Mouse (Mus musculus): ENCODE results near the gene Mical1. TPM values are rescaled to one million over a fixed set of nuclear protein-coding genes. Genes with fewer than 3 reads are reported as not detected.

Gene Mical1
- polyA plus RNA-seq, 1 experiment = 27.7 TPM

- no peaks in the 10 kb centered on the region for H3K79me2 ChIP-seq (ENCODE audit: control insufficient read depth, insufficient read depth)
- no peak overlapping the region for H3K4me3 ChIP-seq (ENCODE audit: insufficient read depth, poor library complexity, severe bottlenecking)
- no peaks in the 10 kb centered on the region for H3K27me3 ChIP-seq (ENCODE audit: control insufficient read depth, insufficient read depth, insufficient read length)
- TF ChIP-seq MAX (IDR thresholded peaks at IDR 0.05) = no peak
- no peak for TF ChIP-seq CTCF (IDR thresholded peaks at IDR 0.05; ENCODE audit: control insufficient read depth, insufficient read depth, insufficient read length)
- no peak for TF ChIP-seq CEBPB (IDR thresholded peaks at IDR 0.05; ENCODE audit: low read depth)
- TF ChIP-seq MYOG (IDR thresholded peaks at IDR 0.05; ENCODE audit: control insufficient read depth, extremely low read depth, insufficient read length) = no peak
- no peak for TF ChIP-seq USF1 (IDR thresholded peaks at IDR 0.05; ENCODE audit: low read depth)
- TF ChIP-seq FOSL1 (IDR thresholded peaks at IDR 0.05; ENCODE audit: insufficient read depth, low read length, poor library complexity, severe bottlenecking) = no peak
- no peak for TF ChIP-seq MYOD1 (IDR thresholded peaks at IDR 0.05; ENCODE audit: control insufficient read depth, insufficient read length, low read depth)
- peaks cover 2% of the 10 kb centered on the region for H3K36me3 ChIP-seq (ENCODE audit: control insufficient read depth, insufficient read depth)
- H3K79me3 ChIP-seq (ENCODE audit: low read depth) = no peaks in the 10 kb centered on the region
- no peak overlapping the region for H3ac ChIP-seq (ENCODE audit: control insufficient read depth, insufficient read length, low read depth)
Measured at GRCm38 (mm10) chr10:41479961-41480360, 3.8 kb downstream of the Mical1 start.

GRCm38 (mm10) chr10:41480938-41481880 lies 5.1 kb downstream of the Mical1 start:
- no peaks in the 10 kb centered on the region for H3K79me2 ChIP-seq (ENCODE audit: control insufficient read depth, insufficient read depth)
- no peak overlapping the region for H3ac ChIP-seq (ENCODE audit: control insufficient read depth, insufficient read length, low read depth)
- no peaks in the 10 kb centered on the region for H3K79me3 ChIP-seq (ENCODE audit: low read depth)
- TF ChIP-seq CEBPB (IDR thresholded peaks at IDR 0.05; ENCODE audit: low read depth) (no peak), MYOG (IDR thresholded peaks at IDR 0.05; ENCODE audit: control insufficient read depth, extremely low read depth, insufficient read length) (no peak), USF1 (IDR thresholded peaks at IDR 0.05; ENCODE audit: low read depth) (no peak)
- H3K36me3 ChIP-seq (ENCODE audit: control insufficient read depth, insufficient read depth) = peaks cover 13% of the 10 kb centered on the region
- no peaks in the 10 kb centered on the region for H3K27me3 ChIP-seq (ENCODE audit: control insufficient read depth, insufficient read depth, insufficient read length)
- no peak overlapping the region for H3K4me3 ChIP-seq (ENCODE audit: insufficient read depth, poor library complexity, severe bottlenecking)

- TF ChIP-seq MYOG (IDR thresholded peaks at IDR 0.05; ENCODE audit: control insufficient read depth, extremely low read depth, insufficient read length) = no peak
- no peak for TF ChIP-seq MYOD1 (IDR thresholded peaks at IDR 0.05; ENCODE audit: control insufficient read depth, insufficient read length, low read depth)
- no peak for TF ChIP-seq FOSL1 (IDR thresholded peaks at IDR 0.05; ENCODE audit: insufficient read depth, low read length, poor library complexity, severe bottlenecking)
- no peak for TF ChIP-seq CTCF (IDR thresholded peaks at IDR 0.05; ENCODE audit: control insufficient read depth, insufficient read depth, insufficient read length)
- TF ChIP-seq USF1 (IDR thresholded peaks at IDR 0.05; ENCODE audit: low read depth) = no peak
- Histone ChIP-seq H3ac (ENCODE audit: control insufficient read depth, insufficient read length, low read depth) (no peak overlapping the region), H3K27me3 (ENCODE audit: control insufficient read depth, insufficient read depth, insufficient read length) (no peaks in the 10 kb centered on the region), H3K36me3 (ENCODE audit: control insufficient read depth, insufficient read depth) (peaks cover 13% of the 10 kb centered on the region), H3K79me2 (ENCODE audit: control insufficient read depth, insufficient read depth) (no peaks in the 10 kb centered on the region), H3K4me3 (ENCODE audit: insufficient read depth, poor library complexity, severe bottlenecking) (no peak overlapping the region), H3K79me3 (ENCODE audit: low read depth) (no peaks in the 10 kb centered on the region)
Measured at GRCm38 (mm10) chr10:41482446-41482845, 6.3 kb downstream of the Mical1 start.

GRCm38 (mm10) chr10:41485778-41486177 lies 9.7 kb downstream of the Mical1 start:
- no peaks in the 10 kb centered on the region for H3K27me3 ChIP-seq (ENCODE audit: control insufficient read depth, insufficient read depth, insufficient read length)
- H3K79me2 ChIP-seq (ENCODE audit: control insufficient read depth, insufficient read depth) = no peaks in the 10 kb centered on the region
- no peak for TF ChIP-seq CTCF (IDR thresholded peaks at IDR 0.05; ENCODE audit: control insufficient read depth, insufficient read depth, insufficient read length)
- TF ChIP-seq USF1 (IDR thresholded peaks at IDR 0.05; ENCODE audit: low read depth) = no peak
- TF ChIP-seq FOSL1 (IDR thresholded peaks at IDR 0.05; ENCODE audit: insufficient read depth, low read length, poor library complexity, severe bottlenecking) = no peak
- TF ChIP-seq CEBPB (IDR thresholded peaks at IDR 0.05; ENCODE audit: low read depth) = no peak
- peaks cover 16% of the 10 kb centered on the region for H3K36me3 ChIP-seq (ENCODE audit: control insufficient read depth, insufficient read depth)
- H3K4me3 ChIP-seq (ENCODE audit: insufficient read depth, poor library complexity, severe bottlenecking) = no peak overlapping the region
- H3K79me3 ChIP-seq (ENCODE audit: low read depth) = no peaks in the 10 kb centered on the region
- H3ac ChIP-seq (ENCODE audit: control insufficient read depth, insufficient read length, low read depth) = no peak overlapping the region

GRCm38 (mm10) chr10:41486506-41487170 lies 10.5 kb downstream of the Mical1 start:
- H3ac ChIP-seq (ENCODE audit: control insufficient read depth, insufficient read length, low read depth) = no peak overlapping the region
- no peaks in the 10 kb centered on the region for H3K79me3 ChIP-seq (ENCODE audit: low read depth)
- no peak overlapping the region for H3K4me3 ChIP-seq (ENCODE audit: insufficient read depth, poor library complexity, severe bottlenecking)
- H3K27me3 ChIP-seq (ENCODE audit: control insufficient read depth, insufficient read depth, insufficient read length) = no peaks in the 10 kb centered on the region
- peaks cover 16% of the 10 kb centered on the region for H3K36me3 ChIP-seq (ENCODE audit: control insufficient read depth, insufficient read depth)
- TF ChIP-seq USF1 (IDR thresholded peaks at IDR 0.05; ENCODE audit: low read depth) (no peak), CEBPB (IDR thresholded peaks at IDR 0.05; ENCODE audit: low read depth) (no peak), CTCF (IDR thresholded peaks at IDR 0.05; ENCODE audit: control insufficient read depth, insufficient read depth, insufficient read length) (no peak), FOSL1 (IDR thresholded peaks at IDR 0.05; ENCODE audit: insufficient read depth, low read length, poor library complexity, severe bottlenecking) (no peak), MYOD1 (IDR thresholded peaks at IDR 0.05; ENCODE audit: control insufficient read depth, insufficient read length, low read depth) (no peak)
- no peaks in the 10 kb centered on the region for H3K79me2 ChIP-seq (ENCODE audit: control insufficient read depth, insufficient read depth)

All from C2C12 (cell line).